Mouse (Mus musculus): ENCODE data around the gene Prss12. TPM values are rescaled to one million over a fixed set of nuclear protein-coding genes. Genes with fewer than 3 reads are reported as not detected.

Prss12 gene
- polyA plus RNA-seq, 1 experiment from 2014 or later = 0.79 TPM

- Histone ChIP-seq H3K4me1 (ENCODE audit: control insufficient read depth, low read depth, low read length) (peaks cover under 1% of the 10 kb centered on the region; the same call in 1 of the 2 replicates), H3K9ac (ENCODE audit: low read depth, low read length) (no peak overlapping the region), H3K27ac (ENCODE audit: low read length) (no peak overlapping the region), H3K9me3 (replicated peaks; ENCODE audit: control insufficient read depth, low read length) (no peaks in the 10 kb centered on the region), H3K4me2 (ENCODE audit: low read depth, low read length) (no peak overlapping the region), H3K4me3 (ENCODE audit: low read depth, low read length) (no peak overlapping the region), H3K36me3 (ENCODE audit: control insufficient read depth, insufficient read depth) (no peaks in the 10 kb centered on the region), H3K27me3 (ENCODE audit: control insufficient read depth, insufficient read depth, low read depth, low read length) (no peaks in the 10 kb centered on the region)
- WGBS (ENCODE audit: insufficient replicate concordance) = 43% methylated on average over 5 of the region's 5 CpGs
- no peak for ATAC-seq (ENCODE audit: low read depth)
Measured at GRCm38 (mm10) chr3:123514886-123515285, 68.2 kb downstream of the Prss12 start.

- Histone ChIP-seq H3K27ac (ENCODE audit: low read length) (no peak overlapping the region), H3K4me1 (ENCODE audit: control insufficient read depth, low read depth, low read length) (no peaks in the 10 kb centered on the region), H3K9ac (ENCODE audit: low read depth, low read length) (no peak overlapping the region), H3K27me3 (ENCODE audit: control insufficient read depth, insufficient read depth, low read depth, low read length) (no peaks in the 10 kb centered on the region), H3K36me3 (ENCODE audit: control insufficient read depth, insufficient read depth) (no peaks in the 10 kb centered on the region), H3K4me3 (ENCODE audit: low read depth, low read length) (no peak overlapping the region), H3K9me3 (replicated peaks; ENCODE audit: control insufficient read depth, low read length) (no peaks in the 10 kb centered on the region), H3K4me2 (ENCODE audit: low read depth, low read length) (no peak overlapping the region)
- 11% methylated on average over 5 of the region's 5 CpGs for WGBS (ENCODE audit: insufficient replicate concordance)
- peak; percentile 45; the same call in 1 of the 2 replicates for ATAC-seq (ENCODE audit: low read depth)
Measured at GRCm38 (mm10) chr3:123515600-123516359, 69.1 kb downstream of the Prss12 start.

GRCm38 (mm10) chr3:123516784-123517183, 70.1 kb downstream of the Prss12 start:
- Histone ChIP-seq H3K9me3 (replicated peaks; ENCODE audit: control insufficient read depth, low read length) (no peaks in the 10 kb centered on the region), H3K36me3 (ENCODE audit: control insufficient read depth, insufficient read depth) (no peaks in the 10 kb centered on the region), H3K27ac (ENCODE audit: low read length) (no peak overlapping the region), H3K4me2 (ENCODE audit: low read depth, low read length) (no peak overlapping the region), H3K27me3 (ENCODE audit: control insufficient read depth, insufficient read depth, low read depth, low read length) (no peaks in the 10 kb centered on the region), H3K4me1 (ENCODE audit: control insufficient read depth, low read depth, low read length) (no peaks in the 10 kb centered on the region), H3K4me3 (ENCODE audit: low read depth, low read length) (no peak overlapping the region), H3K9ac (ENCODE audit: low read depth, low read length) (no peak overlapping the region)
- ATAC-seq (ENCODE audit: low read depth) = no peak
- 22% methylated on average over 4 of the region's 4 CpGs for WGBS (ENCODE audit: insufficient replicate concordance)

- Histone ChIP-seq H3K9ac (ENCODE audit: low read depth, low read length) (no peak overlapping the region), H3K9me3 (replicated peaks; ENCODE audit: control insufficient read depth, low read length) (no peaks in the 10 kb centered on the region), H3K27me3 (ENCODE audit: control insufficient read depth, insufficient read depth, low read depth, low read length) (no peaks in the 10 kb centered on the region), H3K4me1 (ENCODE audit: control insufficient read depth, low read depth, low read length) (no peaks in the 10 kb centered on the region; the same call in 1 of the 2 replicates), H3K36me3 (ENCODE audit: control insufficient read depth, insufficient read depth) (no peaks in the 10 kb centered on the region), H3K27ac (ENCODE audit: low read length) (no peak overlapping the region), H3K4me2 (ENCODE audit: low read depth, low read length) (no peak overlapping the region), H3K4me3 (ENCODE audit: low read depth, low read length) (no peak overlapping the region)
- 63% methylated on average over 11 of the region's 11 CpGs for WGBS (ENCODE audit: insufficient replicate concordance)
- ATAC-seq (ENCODE audit: low read depth) = no peak
Measured at GRCm38 (mm10) chr3:123526313-123527067, 79.8 kb downstream of the Prss12 start.

GRCm38 (mm10) chr3:123527806-123528507, 81.2 kb downstream of the Prss12 start:
- Histone ChIP-seq H3K36me3 (ENCODE audit: control insufficient read depth, insufficient read depth) (no peaks in the 10 kb centered on the region), H3K4me2 (ENCODE audit: low read depth, low read length) (no peak overlapping the region), H3K27ac (ENCODE audit: low read length) (peak overlapping the region; percentile 21; the same call in 1 of the 2 replicates), H3K9ac (ENCODE audit: low read depth, low read length) (no peak overlapping the region), H3K27me3 (ENCODE audit: control insufficient read depth, insufficient read depth, low read depth, low read length) (no peaks in the 10 kb centered on the region), H3K4me1 (ENCODE audit: control insufficient read depth, low read depth, low read length) (no peaks in the 10 kb centered on the region; the same call in 1 of the 2 replicates), H3K4me3 (ENCODE audit: low read depth, low read length) (no peak overlapping the region), H3K9me3 (replicated peaks; ENCODE audit: control insufficient read depth, low read length) (no peaks in the 10 kb centered on the region)
- WGBS (ENCODE audit: insufficient replicate concordance) = 52% methylated on average over 10 of the region's 10 CpGs
- peak; percentile 93 for ATAC-seq (ENCODE audit: low read depth)

- Histone ChIP-seq H3K36me3 (ENCODE audit: control insufficient read depth, insufficient read depth) (no peaks in the 10 kb centered on the region), H3K9me3 (replicated peaks; ENCODE audit: control insufficient read depth, low read length) (no peaks in the 10 kb centered on the region), H3K4me2 (ENCODE audit: low read depth, low read length) (no peak overlapping the region), H3K4me3 (ENCODE audit: low read depth, low read length) (no peak overlapping the region), H3K27ac (ENCODE audit: low read length) (no peak overlapping the region), H3K9ac (ENCODE audit: low read depth, low read length) (no peak overlapping the region), H3K4me1 (ENCODE audit: control insufficient read depth, low read depth, low read length) (no peaks in the 10 kb centered on the region; the same call in 1 of the 2 replicates), H3K27me3 (ENCODE audit: control insufficient read depth, insufficient read depth, low read depth, low read length) (no peaks in the 10 kb centered on the region)
- WGBS (ENCODE audit: insufficient replicate concordance) = 60% methylated on average over 2 of the region's 2 CpGs
- ATAC-seq (ENCODE audit: low read depth) = no peak
Measured at GRCm38 (mm10) chr3:123531124-123531523, 84.4 kb downstream of the Prss12 start.

GRCm38 (mm10) chr3:123537279-123537678, 90.6 kb downstream of the Prss12 start:
- 66% methylated on average over 1 of the region's 1 CpGs for WGBS (ENCODE audit: insufficient replicate concordance)
- ATAC-seq (ENCODE audit: low read depth) = no peak
- H3K4me3 ChIP-seq (ENCODE audit: low read depth, low read length) = no peak overlapping the region
- no peak overlapping the region for H3K27ac ChIP-seq (ENCODE audit: low read length)
- no peaks in the 10 kb centered on the region for H3K27me3 ChIP-seq (ENCODE audit: control insufficient read depth, insufficient read depth, low read depth, low read length)
- H3K9ac ChIP-seq (ENCODE audit: low read depth, low read length) = no peak overlapping the region
- H3K4me2 ChIP-seq (ENCODE audit: low read depth, low read length) = no peak overlapping the region
- H3K4me1 ChIP-seq (ENCODE audit: control insufficient read depth, low read depth, low read length) = no peaks in the 10 kb centered on the region
- no peaks in the 10 kb centered on the region for H3K36me3 ChIP-seq (ENCODE audit: control insufficient read depth, insufficient read depth)
- no peaks in the 10 kb centered on the region for H3K9me3 ChIP-seq (replicated peaks; ENCODE audit: control insufficient read depth, low read length)

GRCm38 (mm10) chr3:123543585-123544304, 97.0 kb downstream of the Prss12 start:
- 59% methylated on average over 6 of the region's 6 CpGs for WGBS (ENCODE audit: insufficient replicate concordance)
- Histone ChIP-seq H3K36me3 (ENCODE audit: control insufficient read depth, insufficient read depth) (no peaks in the 10 kb centered on the region), H3K4me1 (ENCODE audit: control insufficient read depth, low read depth, low read length) (no peaks in the 10 kb centered on the region; the same call in 1 of the 2 replicates), H3K4me3 (ENCODE audit: low read depth, low read length) (no peak overlapping the region), H3K27me3 (ENCODE audit: control insufficient read depth, insufficient read depth, low read depth, low read length) (no peaks in the 10 kb centered on the region), H3K9me3 (replicated peaks; ENCODE audit: control insufficient read depth, low read length) (no peaks in the 10 kb centered on the region), H3K4me2 (ENCODE audit: low read depth, low read length) (no peak overlapping the region), H3K9ac (ENCODE audit: low read depth, low read length) (no peak overlapping the region), H3K27ac (ENCODE audit: low read length) (no peak overlapping the region)
- ATAC-seq (ENCODE audit: low read depth) = no peak
